Mouse (Mus musculus): ENCODE data around the gene Prune2. TPM values are rescaled to one million over a fixed set of nuclear protein-coding genes. Genes with fewer than 3 reads are reported as not detected.

Gene Prune2
- total and polyA plus RNA-seq, 3 experiments, result not detected

GRCm38 (mm10) chr19:17138144-17138915 is 182.4 kb downstream of the Prune2 start:
- no peak overlapping the region for H3K27ac ChIP-seq (ENCODE audit: control insufficient read depth, low read depth, low read length)

GRCm38 (mm10) chr19:17140016-17140914 is 184.3 kb downstream of the Prune2 start:
- DNase-seq (ENCODE audit: low read depth, low spot score), result no peak
- no peak for TF ChIP-seq UBTF (IDR thresholded peaks at IDR 0.05; ENCODE audit: borderline replicate concordance, insufficient read depth, low read depth, low read length)
- TF ChIP-seq MEF2A (IDR thresholded peaks at IDR 0.05; ENCODE audit: extremely low read depth, insufficient replicate concordance, low read depth, low read length, poor library complexity, severe bottlenecking), result no peak
- no peak for TF ChIP-seq TAL1 (IDR thresholded peaks at IDR 0.05; ENCODE audit: low read length)
- no peak for TF ChIP-seq POLR2AphosphoS5 (IDR thresholded peaks at IDR 0.05; ENCODE audit: borderline replicate concordance, low read depth, low read length)
- no peak for TF ChIP-seq KAT2A (conservative IDR thresholded peaks at IDR 0.05; ENCODE audit: low read depth, low read length)
- TF ChIP-seq NELFE (IDR thresholded peaks at IDR 0.05; ENCODE audit: low read depth, low read length), result no peak
- TF ChIP-seq MXI1 (IDR thresholded peaks at IDR 0.05; ENCODE audit: low read depth, low read length), result no peak
- TF ChIP-seq POLR2A (IDR thresholded peaks at IDR 0.05; ENCODE audit: control insufficient read depth in 1 of 2, insufficient read depth in 1 of 2, low read depth in 1 of 2, low read length in 2 of 2, poor library complexity in 1 of 2), result no peak
- TF ChIP-seq HCFC1 (IDR thresholded peaks at IDR 0.05; ENCODE audit: low read depth, low read length), result no peak
- no peak for TF ChIP-seq GABPA (IDR thresholded peaks at IDR 0.05; ENCODE audit: low read depth, low read length)
- TF ChIP-seq TBP (IDR thresholded peaks at IDR 0.05; ENCODE audit: low read depth, low read length), result no peak
- TF ChIP-seq CHD1 (IDR thresholded peaks at IDR 0.05; ENCODE audit: low read depth, low read length), result no peak
- TF ChIP-seq MAFK (IDR thresholded peaks at IDR 0.05; ENCODE audit: borderline replicate concordance, low read depth, low read length), result no peak
- no peak for TF ChIP-seq USF1 (IDR thresholded peaks at IDR 0.05; ENCODE audit: low read depth, low read length)
- TF ChIP-seq ETS1 (IDR thresholded peaks at IDR 0.05; ENCODE audit: low read depth, low read length), result no peak
- no peak for TF ChIP-seq MYC (IDR thresholded peaks at IDR 0.05; ENCODE audit: low read depth, low read length)
- no peak for TF ChIP-seq BHLHE40 (IDR thresholded peaks at IDR 0.05; ENCODE audit: borderline replicate concordance, low read depth, low read length)
- TF ChIP-seq MAZ (IDR thresholded peaks at IDR 0.05; ENCODE audit: low read depth, low read length), result no peak
- no peak for TF ChIP-seq CHD2 (IDR thresholded peaks at IDR 0.05; ENCODE audit: low read length)
- no peak for TF ChIP-seq JUND (IDR thresholded peaks at IDR 0.05; ENCODE audit: low read depth, low read length)
- Histone ChIP-seq H3K36me3 (ENCODE audit: control insufficient read depth in 1 of 2, insufficient read depth in 2 of 2, low read length in 2 of 2) (no peaks in the 10 kb centered on the region), H3K27ac (ENCODE audit: control insufficient read depth, low read depth, low read length) (no peak overlapping the region), H3K79me2 (ENCODE audit: control insufficient read depth, insufficient read depth, low read length, poor library complexity) (no peaks in the 10 kb centered on the region), H3K4me1 (ENCODE audit: control insufficient read depth in 1 of 2, insufficient read depth in 2 of 2, low read length in 2 of 2) (no peaks in the 10 kb centered on the region), H3K9me3 (replicated peaks; ENCODE audit: insufficient read depth, low read length) (no peaks in the 10 kb centered on the region), H3K27me3 (ENCODE audit: control insufficient read depth in 1 of 2, insufficient read depth in 2 of 2, low read length in 2 of 2) (no peaks in the 10 kb centered on the region), H3K9ac (ENCODE audit: control insufficient read depth, low read depth, low read length, poor library complexity, severe bottlenecking) (no peak overlapping the region), H3K4me3 (ENCODE audit: control insufficient read depth in 1 of 2, insufficient read depth in 1 of 2, low read depth in 2 of 2, low read length in 2 of 2) (no peak overlapping the region)

More at GRCm38 (mm10) chr19:17138144-17138915, 182.4 kb downstream of the Prune2 start:
- H3K4me1 ChIP-seq (ENCODE audit: control insufficient read depth in 1 of 2, insufficient read depth in 2 of 2, low read length in 2 of 2), result no peaks in the 10 kb centered on the region
- H3K36me3 ChIP-seq (ENCODE audit: control insufficient read depth in 1 of 2, insufficient read depth in 2 of 2, low read length in 2 of 2), result no peaks in the 10 kb centered on the region
- no peak overlapping the region for H3K4me3 ChIP-seq (ENCODE audit: control insufficient read depth in 1 of 2, insufficient read depth in 1 of 2, low read depth in 2 of 2, low read length in 2 of 2)
- DNase-seq (ENCODE audit: low read depth, low spot score), result no peak
- no peak overlapping the region for H3K9ac ChIP-seq (ENCODE audit: control insufficient read depth, low read depth, low read length, poor library complexity, severe bottlenecking)
- H3K9me3 ChIP-seq (replicated peaks; ENCODE audit: insufficient read depth, low read length), result no peaks in the 10 kb centered on the region
- TF ChIP-seq TAL1 (IDR thresholded peaks at IDR 0.05; ENCODE audit: low read length), result no peak
- no peak for TF ChIP-seq MAZ (IDR thresholded peaks at IDR 0.05; ENCODE audit: low read depth, low read length)
- TF ChIP-seq NELFE (IDR thresholded peaks at IDR 0.05; ENCODE audit: low read depth, low read length), result no peak
- TF ChIP-seq RCOR1 (IDR thresholded peaks at IDR 0.05; ENCODE audit: low read depth, low read length), result no peak
- no peak for TF ChIP-seq CTCF (IDR thresholded peaks at IDR 0.05 in 2 of 3, conservative IDR thresholded peaks at IDR 0.05 in 1 of 3; ENCODE audit: control insufficient read depth in 1 of 3, insufficient read depth in 1 of 3, low read depth in 2 of 3, low read length in 3 of 3, poor library complexity in 1 of 3, severe bottlenecking in 1 of 3)
- no peak for TF ChIP-seq KAT2A (conservative IDR thresholded peaks at IDR 0.05; ENCODE audit: low read depth, low read length)
- TF ChIP-seq TCF12 (IDR thresholded peaks at IDR 0.05; ENCODE audit: low read depth, low read length), result no peak
- TF ChIP-seq JUND (IDR thresholded peaks at IDR 0.05; ENCODE audit: low read depth, low read length), result no peak
- TF ChIP-seq ZC3H11A (IDR thresholded peaks at IDR 0.05; ENCODE audit: low read depth, low read length), result no peak
- no peak for TF ChIP-seq MYC (IDR thresholded peaks at IDR 0.05; ENCODE audit: low read depth, low read length)
- no peak for TF ChIP-seq MXI1 (IDR thresholded peaks at IDR 0.05; ENCODE audit: low read depth, low read length)
- no peak for TF ChIP-seq SIN3A (IDR thresholded peaks at IDR 0.05; ENCODE audit: low read length)
- no peak for TF ChIP-seq POLR2AphosphoS2 (IDR thresholded peaks at IDR 0.05; ENCODE audit: low read length)
- TF ChIP-seq ETS1 (IDR thresholded peaks at IDR 0.05; ENCODE audit: low read depth, low read length), result no peak
- no peak for TF ChIP-seq E2F4 (IDR thresholded peaks at IDR 0.05; ENCODE audit: borderline replicate concordance, low read depth, low read length)
- no peak for TF ChIP-seq MEF2A (IDR thresholded peaks at IDR 0.05; ENCODE audit: extremely low read depth, insufficient replicate concordance, low read depth, low read length, poor library complexity, severe bottlenecking)
- no peaks in the 10 kb centered on the region for H3K27me3 ChIP-seq (ENCODE audit: control insufficient read depth in 1 of 2, insufficient read depth in 2 of 2, low read length in 2 of 2)
- H3K79me2 ChIP-seq (ENCODE audit: control insufficient read depth, insufficient read depth, low read length, poor library complexity), result no peaks in the 10 kb centered on the region

Data from MEL (cell line).